Mouse (Mus musculus) small intestine, adult 2 months (tissue): Measurements from ENCODE around the gene Nqo2. TPM values are rescaled to one million over a fixed set of nuclear protein-coding genes. Genes with fewer than 3 reads are reported as not detected.

ENCODE experiments used
- H3K27ac ChIP-seq: fragments of 200-500 bp; 2 replicates; pipeline ENCODE4 v1.5.1; 2012; ENCODE audit warnings: low read depth, low read length, control low read depth, inconsistent platforms; ENCODE audit not compliant: insufficient read depth
- H3K27me3 ChIP-seq: fragments of 200-500 bp; 2 replicates; pipeline ENCODE4 v1.6.1; 2012; ENCODE audit warnings: mild to moderate bottlenecking, moderate library complexity, low read length, inconsistent platforms; ENCODE audit not compliant: control insufficient read depth, insufficient read depth
- H3K36me3 ChIP-seq: fragments of 200-500 bp; 2 replicates; pipeline ENCODE4 v1.6.1; 2012; ENCODE audit warnings: mild to moderate bottlenecking, low read length, control low read depth, inconsistent platforms; ENCODE audit not compliant: control insufficient read depth, insufficient read depth
- H3K4me1 ChIP-seq: fragments of 200-500 bp; 2 replicates; pipeline ENCODE4 v1.6.1; 2012; ENCODE audit warnings: low read length, inconsistent platforms, mixed read lengths; ENCODE audit not compliant: control insufficient read depth, insufficient read depth, insufficient read length
- H3K4me3 ChIP-seq: fragments of 200-500 bp; 2 replicates; pipeline ENCODE4 v1.5.1; 2012; ENCODE audit warnings: low read depth, mild to moderate bottlenecking, control low read depth, inconsistent platforms, low read length, moderate library complexity
- CTCF ChIP-seq: fragments of 200-500 bp; IDR thresholded peaks from 2 replicates; pipeline ENCODE4 v1.5.1; 2012; ENCODE audit warnings: low read depth, mild to moderate bottlenecking, control low read depth, inconsistent platforms, low read length, moderate library complexity, mixed read lengths; ENCODE audit not compliant: insufficient replicate concordance, insufficient read length; ENCODE audit errors: extremely low read depth
- POLR2A ChIP-seq: fragments of 200-500 bp; IDR thresholded peaks from 2 replicates; pipeline ENCODE4 v1.6.1; 2012; ENCODE audit warnings: low read depth, mild to moderate bottlenecking, control low read depth, inconsistent platforms, low read length, moderate library complexity
- WGBS: fragments of 180-500 bp; shearing (Covaris S2); methylation state at CpG from one replicate; pipeline ENCODE4 v1.1.7; 2018; 5-methylcytosine and 5-hydroxymethylcytosine counted together
- polyA plus RNA-seq: library from polyadenylated mRNA; depleted of rRNA; stranded (reverse); fragments of >200 nt; gene quantifications from 2 replicates; pipeline ENCODE4 v1.2.3, GENCODE M21; 2012

Nqo2 gene
- polyA plus RNA-seq, 1 experiment: 3.3 TPM

DNA sequence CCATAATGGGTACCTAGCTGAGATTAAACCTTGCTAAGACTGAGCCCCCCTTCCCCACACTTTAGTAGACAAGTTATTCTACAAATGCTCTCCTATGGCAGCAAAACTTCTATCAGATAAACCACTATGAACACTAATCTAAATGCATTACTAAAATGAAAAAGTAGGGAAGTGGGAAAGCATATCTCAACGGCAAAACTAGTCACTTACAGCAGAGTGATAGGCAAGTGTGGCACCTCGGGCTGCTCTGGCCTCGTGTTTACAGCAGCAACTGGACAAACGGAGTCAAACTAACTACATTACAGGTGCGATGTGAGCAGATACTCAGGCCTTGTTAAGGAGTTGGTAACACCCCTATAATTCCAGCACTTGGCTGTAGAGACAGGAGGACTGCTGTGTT, 25.1 kb downstream of the Nqo2 start:
- Histone ChIP-seq H3K4me1 (no peaks in the 10 kb centered on the region), H3K36me3 (peaks cover 30% of the 10 kb centered on the region), H3K4me3 (no peak overlapping the region), H3K27ac (no peak overlapping the region), H3K27me3 (no peaks in the 10 kb centered on the region)
- TF ChIP-seq POLR2A: no peak
- TF ChIP-seq CTCF: no peak
- 80% methylated on average over 5 of the region's 5 CpGs for WGBS

DNA sequence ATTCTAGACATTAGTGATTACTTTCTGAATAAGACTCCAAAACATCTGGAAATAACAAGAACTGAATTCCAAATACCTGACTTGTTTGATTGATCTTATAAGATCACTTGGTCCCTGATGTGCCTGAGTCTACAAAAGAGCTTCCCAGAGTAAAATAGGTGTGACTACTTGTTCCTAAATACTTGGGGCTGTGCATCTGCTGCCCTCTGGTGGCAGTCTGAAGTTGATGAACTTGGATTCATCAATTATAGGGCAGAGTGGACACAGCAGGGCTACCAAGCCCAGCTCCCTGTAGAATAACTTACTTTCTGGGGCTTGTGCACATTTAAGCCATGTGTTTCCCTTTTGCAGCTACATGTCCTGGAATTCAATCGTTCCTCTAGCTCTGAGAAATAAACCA, 30.7 kb downstream of the Nqo2 start:
- H3K27me3 ChIP-seq: no peaks in the 10 kb centered on the region
- H3K36me3 ChIP-seq: no peaks in the 10 kb centered on the region
- no peak overlapping the region for H3K4me3 ChIP-seq
- TF ChIP-seq POLR2A (no peak), CTCF (peak; percentile 56; the same call in 1 of the 2 replicates)
- H3K27ac ChIP-seq: no peak overlapping the region
- 25% methylated on average over 1 of the region's 1 CpGs for WGBS
- no peaks in the 10 kb centered on the region for H3K4me1 ChIP-seq

DNA sequence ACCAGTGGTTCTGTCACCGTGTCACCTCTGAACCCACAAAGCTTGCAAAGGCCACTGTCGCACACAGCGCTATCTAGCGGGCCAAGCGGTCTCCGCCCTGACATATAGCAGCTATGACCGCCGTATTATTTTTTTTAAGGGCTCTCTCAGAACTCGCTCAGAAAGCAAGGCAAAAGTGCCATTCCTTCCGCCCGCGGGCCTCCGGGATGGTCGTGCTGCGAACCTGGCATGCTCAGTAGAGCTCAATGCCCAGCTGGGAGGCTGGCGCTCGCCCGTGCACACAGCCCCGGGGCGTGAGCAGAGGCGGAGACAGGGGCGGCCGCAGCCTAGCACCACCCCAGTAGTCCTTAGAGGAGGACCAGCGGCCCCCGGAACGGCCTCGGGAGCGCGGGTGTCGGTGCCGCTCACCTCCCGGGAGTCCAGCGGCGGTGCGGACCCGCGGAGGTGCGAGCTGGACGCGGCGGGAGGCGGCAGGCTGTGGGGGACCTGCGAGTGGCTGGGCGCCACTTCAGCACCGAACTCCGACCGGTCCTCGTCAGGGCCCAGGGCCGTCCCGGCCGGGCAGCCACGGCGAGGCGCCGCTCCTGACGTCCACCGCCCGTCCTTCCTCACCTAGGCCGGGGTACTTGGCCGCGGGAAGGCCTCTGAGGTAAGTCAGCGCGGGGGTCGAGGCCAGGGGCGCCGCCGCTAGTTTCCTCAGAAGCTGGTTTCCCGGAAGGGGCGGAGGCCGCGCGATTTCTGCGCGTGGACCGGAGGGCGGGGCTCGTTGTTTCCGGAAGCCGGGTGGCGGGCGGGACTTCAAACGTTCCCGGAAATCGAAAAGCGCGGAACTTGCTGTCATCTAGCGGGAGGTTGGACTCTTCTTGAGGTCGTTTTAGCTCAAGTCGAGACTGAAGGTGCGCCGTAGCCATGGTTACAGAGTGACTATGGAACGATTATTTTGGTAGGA, 37.8 kb downstream of the Nqo2 start, which contains the start of the genes Ripk1 and Serpinb6a:
Gene Ripk1, plus strand, starts transcription at position 306 of the 949 bp plus-strand sequence.
Gene Serpinb6a, minus strand, starts transcription at position 737 of the 949 bp plus-strand sequence.
- Histone ChIP-seq H3K4me1 (peaks cover 3% of the 10 kb centered on the region; the same call in 1 of the 2 replicates), H3K36me3 (no peaks in the 10 kb centered on the region), H3K4me3 (peak within 1 kb of the TSS; percentile 87), H3K27ac (peak within 1 kb of the TSS; percentile 84), H3K27me3 (no peaks in the 10 kb centered on the region)
- WGBS: under 1% methylated on average over 92 of the region's 92 CpGs
- TF ChIP-seq POLR2A: peak; percentile 54
- peak; percentile 59; the same call in 1 of the 2 replicates for TF ChIP-seq CTCF

DNA sequence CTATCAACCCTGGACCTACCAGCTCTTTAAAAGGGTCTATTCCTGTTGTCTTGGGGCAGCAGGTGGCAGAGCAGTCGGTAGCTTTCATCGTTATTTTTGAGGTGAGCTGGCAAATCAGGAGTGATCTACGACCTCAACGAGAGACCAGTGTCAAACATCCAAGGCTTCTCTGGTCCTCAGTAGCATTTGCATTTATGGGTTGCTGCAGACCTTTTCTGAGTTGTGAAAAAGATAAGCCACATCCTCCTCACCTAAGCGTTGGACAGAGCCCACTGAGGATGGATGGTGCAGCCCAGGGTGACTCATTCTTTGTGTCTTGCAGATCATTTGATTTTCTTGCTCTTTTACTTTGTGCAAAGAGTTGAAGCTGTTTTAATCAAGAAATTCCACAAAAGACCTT, 38.6 kb downstream of the Nqo2 start:
- Histone ChIP-seq H3K4me3 (peak overlapping the region; percentile 87), H3K27me3 (no peaks in the 10 kb centered on the region), H3K4me1 (peaks cover 3% of the 10 kb centered on the region; the same call in 1 of the 2 replicates), H3K27ac (peak overlapping the region; percentile 58), H3K36me3 (0 out of 2 replicates have a peak, but pooled peaks cover under 1% of the 10 kb centered on the region)
- 1% methylated on average over 5 of the region's 5 CpGs for WGBS
- TF ChIP-seq CTCF (no peak), POLR2A (no peak)

DNA sequence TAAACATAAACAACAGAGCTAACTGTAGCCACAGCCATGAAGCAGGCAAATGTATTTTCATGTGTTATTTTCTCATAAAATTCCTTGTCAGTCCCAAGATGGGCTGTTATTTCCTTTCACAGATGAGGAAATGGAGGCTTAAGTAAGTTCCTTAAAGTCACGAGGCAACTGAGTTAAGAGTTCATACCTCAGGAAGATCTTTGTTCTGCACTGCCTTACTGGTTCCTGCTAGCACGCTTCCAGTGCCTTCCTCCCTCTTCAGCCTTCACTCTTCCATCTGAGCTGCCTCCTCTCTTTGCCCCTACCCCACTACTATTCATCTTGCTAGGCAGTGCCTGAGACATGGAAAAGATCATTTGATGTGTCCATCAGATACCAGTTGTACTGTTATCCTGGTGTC, 42.7 kb downstream of the Nqo2 start:
- WGBS: 54% methylated on average over 2 of the region's 2 CpGs
- TF ChIP-seq CTCF (no peak), POLR2A (no peak)
- Histone ChIP-seq H3K4me1 (peaks cover 3% of the 10 kb centered on the region; the same call in 1 of the 2 replicates), H3K4me3 (no peak overlapping the region), H3K27me3 (no peaks in the 10 kb centered on the region), H3K36me3 (peaks cover 18% of the 10 kb centered on the region), H3K27ac (no peak overlapping the region)

DNA sequence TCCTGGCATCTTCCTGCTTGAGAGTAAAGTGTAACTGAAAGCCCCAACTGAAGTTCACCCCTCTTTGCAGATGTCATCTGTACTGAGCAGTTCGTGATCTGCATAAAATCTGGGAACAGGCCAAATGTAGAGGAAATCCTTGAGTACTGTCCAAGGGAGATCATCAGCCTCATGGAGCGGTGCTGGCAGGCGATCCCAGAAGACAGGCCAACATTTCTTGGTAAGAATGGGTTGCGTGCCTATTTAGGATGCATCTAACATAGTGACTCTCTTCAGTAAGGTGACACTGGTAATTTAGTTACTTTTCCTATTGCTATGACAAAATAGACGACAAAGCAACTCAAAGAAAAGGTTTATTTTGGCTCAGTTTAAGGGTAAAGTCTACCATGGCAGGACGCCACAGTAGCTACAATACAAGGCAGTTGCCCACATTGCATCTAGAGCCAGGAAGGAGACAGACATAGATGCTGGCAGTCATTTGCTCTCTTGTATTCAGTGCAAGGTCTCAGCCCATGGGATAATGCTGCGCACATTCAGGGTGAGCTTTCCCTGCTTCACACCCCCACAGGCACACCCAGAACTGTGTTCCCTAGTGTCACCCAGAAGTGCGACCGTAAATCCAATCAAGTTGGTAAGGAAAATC, 52.6 kb downstream of the Nqo2 start:
- H3K27ac ChIP-seq: no peak overlapping the region
- no peaks in the 10 kb centered on the region for H3K27me3 ChIP-seq
- peaks cover 70% of the 10 kb centered on the region for H3K36me3 ChIP-seq
- no peaks in the 10 kb centered on the region for H3K4me1 ChIP-seq
- 90% methylated on average over 9 of the region's 9 CpGs for WGBS
- H3K4me3 ChIP-seq: no peak overlapping the region
- no peak for TF ChIP-seq CTCF
- TF ChIP-seq POLR2A: no peak

DNA sequence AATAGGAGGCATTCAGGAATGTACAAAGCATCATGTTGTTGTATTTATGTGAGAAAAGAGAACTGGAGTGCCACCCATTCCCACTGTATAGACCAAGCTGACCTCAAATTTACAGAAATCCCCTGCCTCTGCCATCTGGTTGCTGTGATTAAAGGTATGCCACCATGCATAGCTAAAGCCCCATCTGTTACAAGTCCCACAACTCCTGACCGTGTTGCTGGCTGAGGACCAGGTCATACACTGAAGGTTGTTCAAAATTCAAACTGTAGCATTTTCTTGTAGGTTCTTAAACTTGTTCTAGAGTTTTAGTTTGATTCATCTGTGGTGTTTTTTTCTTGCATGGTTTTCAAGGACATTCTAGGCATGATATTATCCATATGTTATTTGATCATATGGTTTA, 54.0 kb downstream of the Nqo2 start:
- Histone ChIP-seq H3K27ac (no peak overlapping the region), H3K36me3 (peaks cover 72% of the 10 kb centered on the region), H3K4me3 (no peak overlapping the region), H3K27me3 (no peaks in the 10 kb centered on the region), H3K4me1 (no peaks in the 10 kb centered on the region)
- 90% methylated on average over 1 of the region's 1 CpGs for WGBS
- TF ChIP-seq CTCF (no peak), POLR2A (no peak)
